Mouse (Mus musculus): ENCODE results near the gene Htra2.

The Htra2 gene

GRCm38 (mm10) chr6:83031921-83032590 is 23.0 kb downstream of the Htra2 start:
- DNase-seq (ENCODE audit: low spot score): no peak

- no peak for DNase-seq (ENCODE audit: low spot score)
Observed at GRCm38 (mm10) chr6:83031111-83031510, 24.0 kb downstream of the Htra2 start.

GRCm38 (mm10) chr6:83029777-83030176 is 25.3 kb downstream of the Htra2 start:
- DNase-seq (ENCODE audit: low spot score): no peak

GRCm38 (mm10) chr6:83027706-83028105 is 27.4 kb downstream of the Htra2 start:
- no peak for DNase-seq (ENCODE audit: low spot score)

- DNase-seq (ENCODE audit: low spot score): no peak
Observed at GRCm38 (mm10) chr6:83027293-83027692, 27.8 kb downstream of the Htra2 start.

GRCm38 (mm10) chr6:83025221-83025620 is 29.9 kb downstream of the Htra2 start:
- DNase-seq (ENCODE audit: low spot score): no peak

- DNase-seq (ENCODE audit: low spot score): no peak
Observed at GRCm38 (mm10) chr6:83024421-83024820, 30.7 kb downstream of the Htra2 start.

- DNase-seq (ENCODE audit: low spot score): no peak
Observed at GRCm38 (mm10) chr6:83023786-83024185, 31.3 kb downstream of the Htra2 start.

GRCm38 (mm10) chr6:83023008-83023407 is 32.1 kb downstream of the Htra2 start:
- DNase-seq (ENCODE audit: low spot score): no peak

- DNase-seq (ENCODE audit: low spot score): no peak
Observed at GRCm38 (mm10) chr6:83020836-83021593, 34.1 kb downstream of the Htra2 start.

- DNase-seq (ENCODE audit: low spot score): no peak
Observed at GRCm38 (mm10) chr6:83020121-83020520, 35.0 kb downstream of the Htra2 start.

GRCm38 (mm10) chr6:83019044-83019443 is 36.0 kb downstream of the Htra2 start:
- DNase-seq (ENCODE audit: low spot score): no peak

- DNase-seq (ENCODE audit: low spot score): no peak
Observed at GRCm38 (mm10) chr6:83017190-83017589, 37.9 kb downstream of the Htra2 start.

GRCm38 (mm10) chr6:83015749-83016148 is 39.3 kb downstream of the Htra2 start:
- no peak for DNase-seq (ENCODE audit: low spot score)

- no peak for DNase-seq (ENCODE audit: low spot score)
Observed at GRCm38 (mm10) chr6:83014482-83015466, 40.3 kb downstream of the Htra2 start.

GRCm38 (mm10) chr6:83013444-83013843 is 41.6 kb downstream of the Htra2 start:
- no peak for DNase-seq (ENCODE audit: low spot score)

- DNase-seq (ENCODE audit: low spot score): no peak
Observed at GRCm38 (mm10) chr6:83011756-83012155, 43.3 kb downstream of the Htra2 start.

GRCm38 (mm10) chr6:83011255-83011654 is 43.8 kb downstream of the Htra2 start:
- no peak for DNase-seq (ENCODE audit: low spot score)

- no peak for DNase-seq (ENCODE audit: low spot score)
Observed at GRCm38 (mm10) chr6:83010010-83010409, 45.1 kb downstream of the Htra2 start.

- no peak for DNase-seq (ENCODE audit: low spot score)
Observed at GRCm38 (mm10) chr6:83008659-83009058, 46.4 kb downstream of the Htra2 start.

- DNase-seq (ENCODE audit: low spot score): no peak
Observed at GRCm38 (mm10) chr6:83006114-83006513, 49.0 kb downstream of the Htra2 start.

GRCm38 (mm10) chr6:83005444-83006011 is 49.5 kb downstream of the Htra2 start:
- no peak for DNase-seq (ENCODE audit: low spot score)

Measured in urinary bladder, postnatal 25 days (tissue).